Comparison of ENCODE assay signal across 28 mouse cellular contexts in the genomic region with DNA sequence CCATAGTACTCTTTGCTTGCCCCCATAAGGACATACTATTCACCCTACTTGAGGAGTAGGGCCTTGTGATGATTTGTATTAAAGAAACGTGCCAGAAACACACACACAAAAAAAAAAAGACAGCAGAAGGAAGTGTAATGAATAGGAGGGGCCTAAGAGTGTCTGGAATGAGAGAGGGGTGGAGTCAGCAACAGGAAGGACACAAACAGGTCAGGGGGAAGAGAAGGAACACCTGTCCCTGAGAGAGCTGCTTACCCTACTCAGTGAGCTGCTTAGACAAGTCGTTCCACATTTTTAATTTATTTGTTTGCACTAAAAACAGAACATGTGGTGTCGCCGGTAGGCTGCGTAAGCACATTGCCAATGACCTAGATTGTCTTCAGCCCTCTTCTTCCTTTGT.
"Had no signal": no experiment of that assay in that cellular context is flagged by ENCODE, and none has a peak within 500 bp of the region (broad histone marks: within the 10 kb centered on the region; RNA-seq: fewer than 3 reads in every experiment).

No protein-coding gene starts in this region.

- H3K9me3 ChIP-seq: heart, embryonic 13.5 days; heart, embryonic 15.5 days; hindbrain, embryonic 10.5 days; hindbrain, embryonic 12.5 days; intestine, embryonic 15.5 days; limb, embryonic 10.5 days; limb, embryonic 12.5 days; liver, embryonic 13.5 days had no signal

- H3K27me3 ChIP-seq: heart, embryonic 13.5 days; heart, embryonic 15.5 days; hindbrain, embryonic 12.5 days; intestine, embryonic 15.5 days; limb, embryonic 12.5 days; liver, embryonic 13.5 days had no signal

- H3K36me3 ChIP-seq: heart, embryonic 13.5 days; heart, embryonic 15.5 days; hindbrain, embryonic 10.5 days; hindbrain, embryonic 12.5 days; intestine, embryonic 15.5 days; limb, embryonic 10.5 days; limb, embryonic 12.5 days; liver, embryonic 13.5 days had no signal

- H3K4me3 ChIP-seq: heart, adult 2 months; heart, embryonic 13.5 days; heart, embryonic 15.5 days; hindbrain, embryonic 10.5 days; hindbrain, embryonic 12.5 days; intestine, embryonic 15.5 days; layer of hippocampus, adult 2 months; left cerebral cortex, adult 2 months; limb, embryonic 10.5 days; limb, embryonic 12.5 days; liver, embryonic 13.5 days had no signal

- H3K27ac ChIP-seq: heart, adult 2 months; heart, embryonic 13.5 days; heart, embryonic 15.5 days; hindbrain, embryonic 10.5 days; hindbrain, embryonic 12.5 days; hindbrain, embryonic 14.5 days; intestine, embryonic 15.5 days; layer of hippocampus, adult 2 months; left cerebral cortex, adult 2 months; limb, embryonic 12.5 days; liver, embryonic 13.5 days had no signal

- ATAC-seq: hindbrain, embryonic 16.5 days; inflammation-experienced regulatory T-cells, adult 6 months; intestine, embryonic 15.5 days; intestine, postnatal 0 days had no signal

- H3K4me2 ChIP-seq: heart, embryonic 11.5 days; heart, embryonic 13.5 days; heart, embryonic 15.5 days; hindbrain, embryonic 12.5 days; hindbrain, embryonic 14.5 days; intestine, embryonic 15.5 days; limb, embryonic 12.5 days; liver, embryonic 11.5 days; liver, embryonic 13.5 days had no signal

- H3K4me1 ChIP-seq: heart, embryonic 13.5 days; heart, embryonic 15.5 days; hindbrain, embryonic 12.5 days; intestine, embryonic 15.5 days; liver, embryonic 13.5 days had no signal

- DNase-seq: gastrocnemius, postnatal 14 days; gastrocnemius, postnatal 36 days; heart, adult 11 months; heart, adult 2 months; heart, postnatal 14 days; heart, postnatal 4 days; kidney, adult 18-20 months; kidney, adult 8-10 months; kidney, postnatal 10 days; kidney, postnatal 25 days; kidney, postnatal 4 days; liver; liver, embryonic 13.5 days had no signal

- H3K9ac ChIP-seq: heart, embryonic 13.5 days; heart, embryonic 15.5 days; hindbrain, embryonic 12.5 days; hindbrain, embryonic 14.5 days; intestine, embryonic 15.5 days; limb, embryonic 12.5 days; liver, embryonic 13.5 days had no signal
